Mouse (Mus musculus) splenic B cell, adult 2 months (primary cell): ENCODE data around the gene Ifitm3.

Experiments used
- DNase-seq: peaks from one replicate; pipeline ENCODE4 v3.0.0-alpha.2; 2011; ENCODE audit warnings: low read depth, low spot score
- H3K27me3 ChIP-seq: 2 replicates; pipeline ENCODE4 v1.6.1; 2012; ENCODE audit warnings: mild to moderate bottlenecking, low read length, moderate library complexity, mixed read lengths; ENCODE audit not compliant: control insufficient read depth, poor library complexity, insufficient read depth, severe bottlenecking
- H3K36me3 ChIP-seq: 2 replicates; pipeline ENCODE4 v1.6.1; 2012; ENCODE audit warnings: mild to moderate bottlenecking, low read length, moderate library complexity, mixed read lengths; ENCODE audit not compliant: control insufficient read depth, poor library complexity, insufficient read depth, severe bottlenecking

Ifitm3 gene

GRCm38 (mm10) chr7:140967862-140968591 is 42.5 kb downstream of the Ifitm3 start:
- no peaks in the 10 kb centered on the region for H3K27me3 ChIP-seq
- DNase-seq: no peak
- no peaks in the 10 kb centered on the region for H3K36me3 ChIP-seq

GRCm38 (mm10) chr7:140966921-140967320 is 43.6 kb downstream of the Ifitm3 start, which contains the start of gene Ifitm1:
Gene Ifitm1 (plus strand): TSS chr7:140967221.
- no peaks in the 10 kb centered on the region for H3K27me3 ChIP-seq
- DNase-seq: no peak
- no peaks in the 10 kb centered on the region for H3K36me3 ChIP-seq

- H3K36me3 ChIP-seq: no peaks in the 10 kb centered on the region
- DNase-seq: no peak
- no peaks in the 10 kb centered on the region for H3K27me3 ChIP-seq
Measured at GRCm38 (mm10) chr7:140962733-140963132, 47.8 kb downstream of the Ifitm3 start.

- H3K36me3 ChIP-seq: no peaks in the 10 kb centered on the region
- H3K27me3 ChIP-seq: no peaks in the 10 kb centered on the region
- no peak for DNase-seq
Measured at GRCm38 (mm10) chr7:140961416-140961815, 49.2 kb downstream of the Ifitm3 start.

GRCm38 (mm10) chr7:140960026-140960425 is 50.5 kb downstream of the Ifitm3 start:
- H3K27me3 ChIP-seq: no peaks in the 10 kb centered on the region
- no peak for DNase-seq
- no peaks in the 10 kb centered on the region for H3K36me3 ChIP-seq
